ENCODE assay signal across 7 mouse cellular contexts in genomic region chr12:72843973-72844620, GRCm38 (mm10).
DNase-seq lines count a peak whose midpoint lies in the region; ATAC-seq and TF ChIP-seq lines count a peak whose summit lies in the region.

No protein-coding gene starts in this region.

- peak overlapping the region; percentile 17 for H3K4me3 ChIP-seq in embryonic facial prominence, embryonic 12.5 days
- H3K4me3 ChIP-seq in heart, embryonic 15.5 days: peak overlapping the region; percentile 34
- no peak overlapping the region for H3K4me3 ChIP-seq in macrophage (ENCODE audit: inconsistent target)
- H3K4me3 ChIP-seq in spleen, adult 2 months (ENCODE audit: extremely low read depth, insufficient read depth, insufficient read length): peak overlapping the region; percentile 32

- 0 out of 2 replicates have a peak overlapping the region, but pooled peaks have one; percentile 10 for H3K9ac ChIP-seq in embryonic facial prominence, embryonic 12.5 days
- H3K9ac ChIP-seq in heart, embryonic 15.5 days: no peak overlapping the region

- peak; percentile 93 for DNase-seq in ZHBTc4 (ENCODE audit: low read depth, low spot score)
- DNase-seq in kidney, postnatal 10 days: peak; percentile 75
- DNase-seq in spleen, adult 2 months (ENCODE audit: low read depth in 1 of 2, low spot score in 2 of 2): peak; percentile 76 to 94
- no peak for DNase-seq in layer of hippocampus, adult 8-10 months (ENCODE audit: low spot score in 2 of 2)

- no peaks in the 10 kb centered on the region for H3K79me2 ChIP-seq in macrophage (ENCODE audit: inconsistent target)

- H3K27me3 ChIP-seq in embryonic facial prominence, embryonic 12.5 days: peaks cover 30% of the 10 kb centered on the region
- H3K27me3 ChIP-seq in heart, embryonic 15.5 days: peaks cover 33% of the 10 kb centered on the region
- H3K27me3 ChIP-seq in spleen, adult 2 months (ENCODE audit: control insufficient read depth, insufficient read depth, low read length): no peaks in the 10 kb centered on the region

- H3K9me3 ChIP-seq in embryonic facial prominence, embryonic 12.5 days: 0 out of 2 replicates have a peak, but pooled peaks cover 3% of the 10 kb centered on the region
- no peaks in the 10 kb centered on the region for H3K9me3 ChIP-seq in heart, embryonic 15.5 days (replicated peaks)

- H3K36me3 ChIP-seq in embryonic facial prominence, embryonic 12.5 days: no peaks in the 10 kb centered on the region
- H3K36me3 ChIP-seq in heart, embryonic 15.5 days: no peaks in the 10 kb centered on the region
- no peaks in the 10 kb centered on the region for H3K36me3 ChIP-seq in macrophage (ENCODE audit: inconsistent target)
- no peaks in the 10 kb centered on the region for H3K36me3 ChIP-seq in spleen, adult 2 months (ENCODE audit: control insufficient read depth, insufficient read depth, low read length)

- H3K4me1 ChIP-seq in embryonic facial prominence, embryonic 12.5 days: no peaks in the 10 kb centered on the region; the same call in 1 of the 2 replicates
- H3K4me1 ChIP-seq in heart, embryonic 15.5 days (replicated peaks): peaks cover 8% of the 10 kb centered on the region
- no peaks in the 10 kb centered on the region; the same call in 1 of the 2 replicates for H3K4me1 ChIP-seq in spleen, adult 2 months (ENCODE audit: control insufficient read depth, insufficient read depth, insufficient read length)

- ATAC-seq in embryonic facial prominence, embryonic 12.5 days (ENCODE audit: insufficient number of reproducible peaks, insufficient read depth, low FRiP score, low TSS enrichment): peak; percentile 79
- peak; percentile 84 for ATAC-seq in heart, embryonic 15.5 days (replicated peaks; ENCODE audit: insufficient number of reproducible peaks, insufficient read depth, low FRiP score, low read depth)

- WGBS in embryonic facial prominence, embryonic 12.5 days: 5% methylated on average over 12 of the region's 12 CpGs
- WGBS in heart, embryonic 15.5 days: 16% methylated on average over 12 of the region's 12 CpGs
- WGBS in macrophage (ENCODE audit: missing documents): 7% methylated on average over 12 of the region's 12 CpGs
- 3% methylated on average over 12 of the region's 12 CpGs for WGBS in spleen, adult 2 months

- TF ChIP-seq CTCF in spleen, adult 2 months (IDR thresholded peaks at IDR 0.05; ENCODE audit: extremely low read depth, insufficient read depth, insufficient read length, insufficient replicate concordance): no peak

- H3K27ac ChIP-seq in embryonic facial prominence, embryonic 12.5 days: peak overlapping the region; percentile 43; the same call in 1 of the 2 replicates
- peak overlapping the region; percentile 53 for H3K27ac ChIP-seq in heart, embryonic 15.5 days
- peak overlapping the region; percentile 43 for H3K27ac ChIP-seq in macrophage
- H3K27ac ChIP-seq in spleen, adult 2 months (ENCODE audit: insufficient read depth, low read length): peak overlapping the region; percentile 79

- H3K4me2 ChIP-seq in embryonic facial prominence, embryonic 12.5 days (replicated peaks): peak overlapping the region; percentile 44
- peak overlapping the region; percentile 60 for H3K4me2 ChIP-seq in heart, embryonic 15.5 days

- no peak for TF ChIP-seq POLR2A in spleen, adult 2 months (IDR thresholded peaks at IDR 0.05; ENCODE audit: low read depth, low read length)

Comparison
In these comparisons a context has a peak if more than half of its experiments do, and no peak if none do; other contexts are left out.
1. DNase-seq: peak in ZHBTc4 (single experiment), kidney, postnatal 10 days (single experiment) and spleen, adult 2 months (2 of 2); none in layer of hippocampus, adult 8-10 months (0 of 2).
2. Peak in every context shown above with its lines, with median percentiles within 50 percentile points of each other: H3K27ac ChIP-seq.